In genomic region chr8:125385519-125386150, GRCm38 (mm10) we compare ENCODE assay signal across 7 mouse cellular contexts.
DNase-seq lines count a peak whose midpoint lies in the region; ATAC-seq lines count a peak whose summit lies in the region.

No protein-coding gene starts in this region.

- DNase-seq in adrenal gland, adult 8-10 months: peak; percentile 91
- peak; percentile 31 to 34 for DNase-seq in cerebellum, postnatal 36 days
- peak; percentile 46 for DNase-seq in gastrocnemius, postnatal 10 days
- peak; percentile 37 to 79 for DNase-seq in left cerebral cortex, adult 8-10 months (ENCODE audit: low spot score in 2 of 2)
- DNase-seq in skeletal muscle tissue, adult 2 months (ENCODE audit: low read depth, low spot score): peak; percentile 40

- H3K36me3 ChIP-seq in hindbrain, embryonic 16.5 days (ENCODE audit: control insufficient read depth, insufficient read depth, low read length): no peaks in the 10 kb centered on the region

- no peaks in the 10 kb centered on the region for H3K9me3 ChIP-seq in hindbrain, embryonic 16.5 days (ENCODE audit: control insufficient read depth, low read length)

- H3K4me3 ChIP-seq in hindbrain, embryonic 16.5 days (ENCODE audit: low read length): no peak overlapping the region

- 15% methylated on average over 6 of the region's 6 CpGs for WGBS in hindbrain, embryonic 16.5 days

- peak; percentile 86 for ATAC-seq in hindbrain, embryonic 16.5 days
- peak; percentile 51 for ATAC-seq in megakaryocyte, adult 5-6 weeks (ENCODE audit: poor library complexity, severe bottlenecking)

- H3K4me1 ChIP-seq in hindbrain, embryonic 16.5 days (ENCODE audit: control insufficient read depth, insufficient read depth, low read depth, low read length): peaks cover 37% of the 10 kb centered on the region

- H3K9ac ChIP-seq in hindbrain, embryonic 16.5 days (ENCODE audit: low read depth, low read length): peak overlapping the region; percentile 35

- no peak overlapping the region for H3K4me2 ChIP-seq in hindbrain, embryonic 16.5 days (ENCODE audit: low read length)

- H3K27me3 ChIP-seq in hindbrain, embryonic 16.5 days (replicated peaks; ENCODE audit: control insufficient read depth, insufficient read depth, low read length): no peaks in the 10 kb centered on the region

- H3K27ac ChIP-seq in hindbrain, embryonic 16.5 days (ENCODE audit: low read depth, low read length): peak overlapping the region; percentile 51

Comparison
In these comparisons a context has a peak if more than half of its experiments do, and no peak if none do; other contexts are left out.
1. DNase-seq: peak in every context shown above with its lines; median percentile 91 in adrenal gland, adult 8-10 months; 58 in left cerebral cortex, adult 8-10 months; 46 in gastrocnemius, postnatal 10 days; 40 in skeletal muscle tissue, adult 2 months; 32 in cerebellum, postnatal 36 days.